Mouse (Mus musculus) intestine, embryonic 15.5 days (tissue): ENCODE measurements around the gene Fyb. TPM values are rescaled to one million over a fixed set of nuclear protein-coding genes. Genes with fewer than 3 reads are reported as not detected.
A peak's percentile ranks its signal among the peaks of the same experiment; 100 is the strongest.

ENCODE experiments used
- ATAC-seq: fragments of 200-750 bp; cut with Nextera tagmentation; 2 replicates; pipeline ENCODE4 v1.8.0; 2017; ENCODE audit warnings: moderate TSS enrichment, moderate library complexity
- H3K27ac ChIP-seq: fragments of 300-500 bp; sonication (generic); 2 replicates; pipeline ENCODE4 v1.5.1; 2015; ENCODE audit warnings: mild to moderate bottlenecking, inconsistent platforms
- H3K27me3 ChIP-seq: fragments of 300-500 bp; sonication (generic); replicated peaks from 2 replicates; pipeline ENCODE4 v1.6.1; 2015; ENCODE audit warnings: inconsistent platforms
- H3K36me3 ChIP-seq: fragments of 300-500 bp; sonication (generic); 2 replicates; pipeline ENCODE4 v1.6.1; 2015; ENCODE audit warnings: inconsistent platforms
- H3K4me1 ChIP-seq: fragments of 300-500 bp; sonication (generic); replicated peaks from 2 replicates; pipeline ENCODE4 v1.6.1; 2015; ENCODE audit warnings: inconsistent platforms
- H3K4me2 ChIP-seq: fragments of 300-500 bp; sonication (generic); replicated peaks from 2 replicates; pipeline ENCODE4 v1.6.1; 2015; ENCODE audit warnings: mild to moderate bottlenecking, inconsistent platforms
- H3K4me3 ChIP-seq: fragments of 300-500 bp; sonication (generic); replicated peaks from 2 replicates; pipeline ENCODE4 v1.5.1; 2015; ENCODE audit warnings: inconsistent platforms
- H3K9ac ChIP-seq: fragments of 300-500 bp; sonication (generic); 2 replicates; pipeline ENCODE4 v1.6.1; 2015; ENCODE audit warnings: inconsistent platforms
- H3K9me3 ChIP-seq: fragments of 300-500 bp; sonication (generic); 2 replicates; pipeline ENCODE4 v1.6.1; 2016; ENCODE audit warnings: inconsistent platforms
- WGBS: fragments of 180-500 bp; shearing (Covaris S2); methylation state at CpG from one replicate; pipeline ENCODE4 v1.1.7; 2015; 5-methylcytosine and 5-hydroxymethylcytosine counted together
- polyA plus RNA-seq: library from polyadenylated mRNA; unstranded; fragments of >200 nt; fragmentation: Nextera tagmentation; extraction: Ambion mirVana; gene quantifications from 2 replicates; pipeline ENCODE4 v1.2.1, GENCODE M21; 2015

The Fyb gene
- polyA plus RNA-seq, 1 experiment from 2014 or later = 8.6 TPM

DNA sequence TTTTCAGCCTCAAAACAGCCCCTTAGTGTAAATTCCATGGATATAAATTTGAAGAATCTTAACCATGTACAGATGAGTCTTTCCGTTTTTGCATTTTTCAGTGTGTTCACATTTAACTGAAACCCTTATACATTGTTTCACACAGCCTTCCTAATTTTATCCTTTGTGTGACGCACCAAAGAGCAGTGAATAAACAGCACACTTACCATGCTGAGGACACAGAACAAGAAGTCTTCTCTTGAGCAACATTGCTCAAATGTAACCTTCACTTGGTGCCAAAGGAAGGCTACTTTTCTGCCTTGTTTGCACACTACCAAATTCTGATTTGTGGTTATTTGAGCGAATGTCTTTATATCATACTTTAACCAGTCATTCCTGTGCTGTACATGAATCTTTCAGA lies 122.8 kb downstream of the Fyb start:
- Histone ChIP-seq H3K27ac (no peak overlapping the region), H3K27me3 (no peaks in the 10 kb centered on the region), H3K36me3 (no peaks in the 10 kb centered on the region), H3K9me3 (no peaks in the 10 kb centered on the region), H3K9ac (no peak overlapping the region), H3K4me3 (no peak overlapping the region), H3K4me1 (no peaks in the 10 kb centered on the region), H3K4me2 (no peak overlapping the region)
- WGBS = 79% methylated on average over 3 of the region's 3 CpGs
- ATAC-seq = no peak

- no peaks in the 10 kb centered on the region for H3K27me3 ChIP-seq
- H3K4me2 ChIP-seq = no peak overlapping the region
- H3K27ac ChIP-seq = no peak overlapping the region
- ATAC-seq = no peak
- H3K9ac ChIP-seq = no peak overlapping the region
- H3K4me3 ChIP-seq = no peak overlapping the region
- no peaks in the 10 kb centered on the region for H3K9me3 ChIP-seq
- 87% methylated on average over 1 of the region's 1 CpGs for WGBS
- no peaks in the 10 kb centered on the region for H3K4me1 ChIP-seq
- H3K36me3 ChIP-seq = no peaks in the 10 kb centered on the region
These were observed 124.4 kb downstream of the Fyb start for GRCm38 (mm10) chr15:6647066-6647465.

GRCm38 (mm10) chr15:6648757-6649403 lies 126.2 kb downstream of the Fyb start:
- 78% methylated on average over 7 of the region's 7 CpGs for WGBS
- Histone ChIP-seq H3K4me2 (no peak overlapping the region), H3K36me3 (no peaks in the 10 kb centered on the region), H3K9me3 (no peaks in the 10 kb centered on the region), H3K4me1 (no peaks in the 10 kb centered on the region), H3K27me3 (no peaks in the 10 kb centered on the region), H3K4me3 (no peak overlapping the region), H3K9ac (no peak overlapping the region), H3K27ac (no peak overlapping the region)
- no peak for ATAC-seq

DNA sequence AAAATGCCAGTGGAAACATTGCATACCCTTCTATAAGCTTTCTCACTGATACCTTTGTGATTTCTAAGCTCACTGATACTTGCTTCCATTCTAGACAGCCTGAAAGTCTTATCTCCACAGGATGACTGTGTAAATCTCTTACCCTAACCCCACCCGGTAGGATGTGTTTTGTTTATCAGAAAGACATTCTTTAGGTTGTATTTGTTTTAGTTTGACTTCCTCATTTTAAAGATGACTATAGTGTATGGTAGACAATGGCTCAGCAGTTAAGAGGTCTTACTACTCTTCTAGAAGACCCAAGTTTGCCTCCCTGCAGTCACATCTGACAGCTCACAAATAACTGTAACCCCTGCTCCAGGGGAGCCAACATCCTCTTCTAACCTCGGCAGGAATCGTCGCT lies 130.4 kb downstream of the Fyb start:
- Histone ChIP-seq H3K4me2 (no peak overlapping the region), H3K9me3 (no peaks in the 10 kb centered on the region), H3K4me3 (no peak overlapping the region), H3K36me3 (no peaks in the 10 kb centered on the region), H3K4me1 (no peaks in the 10 kb centered on the region), H3K9ac (no peak overlapping the region), H3K27me3 (no peaks in the 10 kb centered on the region), H3K27ac (no peak overlapping the region)
- WGBS = 36% methylated on average over 4 of the region's 4 CpGs
- no peak for ATAC-seq

DNA sequence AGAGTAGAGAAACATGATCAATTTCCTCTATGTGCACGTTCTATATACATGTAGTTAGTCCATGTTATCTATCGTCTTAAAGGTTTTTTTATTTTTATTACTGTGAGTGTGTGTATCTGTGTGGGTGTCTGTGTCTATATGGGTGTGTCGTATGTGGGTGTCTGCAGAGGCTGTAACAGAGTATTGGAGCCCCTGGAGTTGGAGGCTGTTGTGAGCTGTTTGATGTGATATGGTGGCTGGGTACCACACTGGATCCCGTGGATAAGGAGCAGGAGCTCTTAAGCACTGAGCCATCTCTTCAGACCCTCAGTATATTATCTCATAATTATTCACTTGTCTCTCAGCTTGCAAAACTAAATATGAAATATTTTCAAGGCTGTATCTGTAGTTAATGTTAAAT lies 135.4 kb downstream of the Fyb start:
- Histone ChIP-seq H3K36me3 (no peaks in the 10 kb centered on the region), H3K9me3 (no peaks in the 10 kb centered on the region), H3K9ac (no peak overlapping the region), H3K4me2 (no peak overlapping the region), H3K4me1 (no peaks in the 10 kb centered on the region), H3K27ac (no peak overlapping the region), H3K4me3 (no peak overlapping the region), H3K27me3 (no peaks in the 10 kb centered on the region)
- 80% methylated on average over 4 of the region's 4 CpGs for WGBS
- no peak for ATAC-seq

GRCm38 (mm10) chr15:6661951-6662350 lies 139.3 kb downstream of the Fyb start:
- H3K4me3 ChIP-seq = no peak overlapping the region
- H3K27me3 ChIP-seq = no peaks in the 10 kb centered on the region
- no peak for ATAC-seq
- H3K9ac ChIP-seq = no peak overlapping the region
- H3K27ac ChIP-seq = no peak overlapping the region
- WGBS = 39% methylated on average over 3 of the region's 3 CpGs
- H3K4me1 ChIP-seq = no peaks in the 10 kb centered on the region
- no peaks in the 10 kb centered on the region for H3K9me3 ChIP-seq
- no peaks in the 10 kb centered on the region for H3K36me3 ChIP-seq
- H3K4me2 ChIP-seq = no peak overlapping the region

- no peak overlapping the region for H3K27ac ChIP-seq
- no peaks in the 10 kb centered on the region for H3K36me3 ChIP-seq
- no peak overlapping the region for H3K9ac ChIP-seq
- H3K4me3 ChIP-seq = no peak overlapping the region
- no peaks in the 10 kb centered on the region for H3K9me3 ChIP-seq
- H3K27me3 ChIP-seq = no peaks in the 10 kb centered on the region
- ATAC-seq = no peak
- H3K4me1 ChIP-seq = no peaks in the 10 kb centered on the region
- no peak overlapping the region for H3K4me2 ChIP-seq
- 66% methylated on average over 7 of the region's 7 CpGs for WGBS
These were observed 141.3 kb downstream of the Fyb start for GRCm38 (mm10) chr15:6663991-6664390.

DNA sequence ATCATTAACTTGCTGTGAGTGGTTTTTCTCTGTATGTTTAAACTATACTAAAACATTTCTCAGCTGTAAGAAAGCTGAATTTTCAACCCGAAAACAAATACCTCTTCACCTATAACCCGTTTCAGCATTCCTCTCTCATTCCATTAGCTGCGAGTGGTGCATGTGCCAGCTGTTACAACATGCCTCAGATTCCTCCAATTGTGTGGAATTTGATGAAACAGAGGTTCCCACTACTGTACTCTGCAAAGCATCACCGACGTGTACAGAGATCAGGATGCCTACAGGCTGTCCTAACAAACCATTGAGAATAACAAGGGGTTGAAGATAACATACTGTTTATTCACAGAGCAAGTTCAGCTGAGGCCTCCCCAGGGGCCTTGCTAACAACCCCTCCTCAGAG lies 143.4 kb downstream of the Fyb start:
- ATAC-seq = no peak
- WGBS = 20% methylated on average over 5 of the region's 5 CpGs
- H3K27ac ChIP-seq = no peak overlapping the region
- H3K4me2 ChIP-seq = no peak overlapping the region
- H3K36me3 ChIP-seq = no peaks in the 10 kb centered on the region
- no peaks in the 10 kb centered on the region for H3K27me3 ChIP-seq
- H3K9ac ChIP-seq = no peak overlapping the region
- no peaks in the 10 kb centered on the region for H3K4me1 ChIP-seq
- H3K9me3 ChIP-seq = no peaks in the 10 kb centered on the region
- no peak overlapping the region for H3K4me3 ChIP-seq

DNA sequence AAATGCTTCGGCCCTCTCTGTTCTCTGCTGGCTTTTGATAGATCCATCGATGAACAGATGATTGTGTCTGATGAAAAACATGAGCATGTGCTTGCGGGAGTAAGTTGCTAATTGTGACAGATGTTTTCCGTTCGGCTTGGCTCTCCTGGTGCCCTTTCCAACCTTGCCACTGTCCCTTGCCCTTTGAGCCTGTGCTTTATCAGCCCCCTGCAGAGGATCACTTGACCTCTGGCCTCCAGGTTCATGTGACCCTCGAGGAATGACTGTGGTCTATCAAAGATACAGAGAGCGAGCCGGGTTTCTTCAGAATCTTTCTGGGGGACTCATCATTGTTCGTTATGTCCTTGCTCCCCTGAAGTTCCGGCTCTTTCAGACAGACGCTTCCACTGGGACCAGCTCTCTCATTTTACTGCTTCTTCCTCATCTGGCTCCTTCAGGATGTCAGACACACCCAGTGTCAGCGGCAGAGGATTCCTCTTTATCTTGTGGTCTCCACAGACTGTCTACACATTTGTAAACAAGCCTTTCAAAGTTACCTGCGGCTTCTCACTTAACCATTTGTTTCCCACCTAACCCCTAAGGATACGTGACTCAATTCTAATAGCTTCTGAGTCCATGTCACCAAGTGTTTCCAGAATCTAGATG lies 146.3 kb downstream of the Fyb start:
- Histone ChIP-seq H3K4me2 (no peak overlapping the region), H3K9me3 (no peaks in the 10 kb centered on the region), H3K9ac (no peak overlapping the region), H3K4me3 (no peak overlapping the region), H3K27me3 (no peaks in the 10 kb centered on the region), H3K4me1 (no peaks in the 10 kb centered on the region), H3K36me3 (no peaks in the 10 kb centered on the region), H3K27ac (no peak overlapping the region)
- WGBS = 30% methylated on average over 14 of the region's 14 CpGs
- ATAC-seq = no peak

- H3K4me1 ChIP-seq = no peaks in the 10 kb centered on the region
- WGBS = 86% methylated on average over 2 of the region's 2 CpGs
- no peak overlapping the region for H3K4me3 ChIP-seq
- H3K9me3 ChIP-seq = no peaks in the 10 kb centered on the region
- H3K36me3 ChIP-seq = no peaks in the 10 kb centered on the region
- H3K9ac ChIP-seq = no peak overlapping the region
- no peak overlapping the region for H3K27ac ChIP-seq
- no peak for ATAC-seq
- no peaks in the 10 kb centered on the region for H3K27me3 ChIP-seq
- H3K4me2 ChIP-seq = no peak overlapping the region
These were observed 155.8 kb downstream of the Fyb start for GRCm38 (mm10) chr15:6678479-6678878.

GRCm38 (mm10) chr15:6702164-6702563 lies 179.5 kb downstream of the Fyb start:
- Histone ChIP-seq H3K27me3 (no peaks in the 10 kb centered on the region), H3K27ac (no peak overlapping the region), H3K36me3 (no peaks in the 10 kb centered on the region), H3K4me3 (no peak overlapping the region), H3K9ac (no peak overlapping the region), H3K4me1 (no peaks in the 10 kb centered on the region), H3K4me2 (no peak overlapping the region), H3K9me3 (no peaks in the 10 kb centered on the region)
- WGBS = 68% methylated on average over 2 of the region's 2 CpGs
- ATAC-seq = no peak

DNA sequence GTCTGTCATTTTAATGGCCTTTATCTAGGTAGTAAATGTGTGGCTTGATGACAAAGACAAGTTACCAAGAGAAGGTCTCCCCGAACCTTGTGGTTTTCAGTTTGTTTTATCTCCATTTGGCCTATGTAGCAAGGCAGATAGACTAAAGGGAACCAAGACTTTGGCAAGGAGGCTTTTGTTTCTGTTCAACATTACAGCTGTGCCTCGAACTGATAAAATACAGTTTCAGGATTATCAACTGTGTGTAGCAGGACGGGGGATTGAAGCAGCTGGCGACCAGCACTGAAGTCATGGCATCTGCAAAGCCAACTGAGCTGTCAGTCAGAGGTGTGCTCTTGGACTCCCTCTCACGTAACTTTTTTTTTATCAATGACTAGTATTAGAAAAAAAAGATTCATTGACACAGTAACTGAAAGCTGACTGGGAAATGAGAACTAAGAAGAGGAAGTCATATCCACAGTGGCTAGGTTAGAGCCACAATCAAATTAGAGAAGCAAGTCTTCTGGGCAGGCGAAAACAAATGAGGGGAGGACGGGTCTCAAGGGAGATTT lies 182.8 kb downstream of the Fyb start:
- Histone ChIP-seq H3K4me3 (no peak overlapping the region), H3K27me3 (no peaks in the 10 kb centered on the region), H3K9me3 (no peaks in the 10 kb centered on the region), H3K4me2 (no peak overlapping the region), H3K4me1 (0 out of 2 replicates have a peak, but pooled peaks cover 4% of the 10 kb centered on the region), H3K27ac (no peak overlapping the region), H3K9ac (no peak overlapping the region), H3K36me3 (no peaks in the 10 kb centered on the region)
- ATAC-seq = no peak
- WGBS = 52% methylated on average over 7 of the region's 7 CpGs

DNA sequence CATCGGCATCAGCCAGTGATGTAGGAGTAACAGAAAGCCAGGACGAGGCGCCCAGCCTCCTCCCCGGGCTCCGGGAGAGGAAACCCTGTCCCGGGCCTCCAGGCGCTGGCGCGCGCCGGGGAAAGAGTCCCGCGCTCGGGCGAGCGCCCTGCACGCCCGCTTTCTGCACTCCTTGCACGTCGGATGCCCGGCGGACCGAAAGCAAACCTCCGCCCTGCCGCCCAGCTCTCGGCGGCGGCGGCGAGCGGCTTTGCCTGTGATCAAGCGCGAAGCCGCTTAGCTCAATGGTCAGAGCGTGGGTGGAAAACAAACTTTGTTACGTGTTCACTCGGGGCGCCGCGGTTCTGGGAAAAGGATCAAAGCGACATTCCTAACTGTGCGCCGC lies 184.9 kb downstream of the Fyb start:
- Histone ChIP-seq H3K36me3 (no peaks in the 10 kb centered on the region), H3K27me3 (no peaks in the 10 kb centered on the region), H3K4me1 (peaks cover 5% of the 10 kb centered on the region; the same call in 1 of the 2 replicates), H3K4me3 (peak overlapping the region; percentile 92), H3K9me3 (no peaks in the 10 kb centered on the region), H3K4me2 (peak overlapping the region; percentile 85), H3K9ac (peak overlapping the region; percentile 93), H3K27ac (peak overlapping the region; percentile 96)
- peak; percentile 78 for ATAC-seq
- under 1% methylated on average over 43 of the region's 43 CpGs for WGBS
